Mouse (Mus musculus) stomach, postnatal 0 days (tissue): ENCODE measurements around the gene Ermap.

Source experiments
- CTCF ChIP-seq: IDR thresholded peaks from 2 replicates; pipeline ENCODE4 v1.5.1; 2016; ENCODE audit warnings: antibody characterized with exemption, low read depth, mild to moderate bottlenecking, moderate library complexity
- EP300 ChIP-seq: optimal IDR thresholded peaks from 2 replicates; pipeline ENCODE3; 2016; ENCODE audit warnings: antibody characterized with exemption

DNA sequence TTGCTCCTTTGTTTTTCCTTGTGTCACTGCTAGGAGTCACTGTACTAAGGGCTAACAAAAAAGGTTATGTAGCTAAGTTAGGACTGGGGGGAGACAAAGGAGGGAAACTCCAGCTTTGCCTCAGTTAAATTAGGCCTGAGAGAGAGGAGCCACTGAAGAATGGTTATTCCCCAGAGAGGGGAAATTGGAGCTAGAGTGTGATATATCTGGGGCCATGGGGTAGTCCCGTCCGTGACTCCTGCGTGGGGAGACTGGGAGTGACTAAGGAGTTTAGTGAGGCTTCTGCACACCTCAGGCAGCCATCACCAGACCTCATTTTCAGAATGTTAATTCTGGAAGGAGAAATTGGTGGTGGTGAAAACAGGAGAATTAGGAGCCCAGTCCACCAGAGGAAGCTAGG, 44.5 kb upstream of the Ermap start:
- TF ChIP-seq EP300, result no peak
- no peak for TF ChIP-seq CTCF
